Mouse (Mus musculus): ENCODE measurements around the gene Wdr95. TPM values are rescaled to one million over a fixed set of nuclear protein-coding genes. Genes with fewer than 3 reads are reported as not detected.

The Wdr95 gene
- total RNA-seq, 1 experiment from 2014 or later, result 0.12 TPM

GRCm38 (mm10) chr5:149611476-149612164, 83.1 kb downstream of the Wdr95 start:
- no peak for ATAC-seq (ENCODE audit: extremely low read depth, insufficient number of reproducible peaks, low FRiP score, poor library complexity, severe bottlenecking)

GRCm38 (mm10) chr5:149612165-149612518, 83.7 kb downstream of the Wdr95 start:
- ATAC-seq (ENCODE audit: extremely low read depth, insufficient number of reproducible peaks, low FRiP score, poor library complexity, severe bottlenecking), result no peak

- ATAC-seq (ENCODE audit: extremely low read depth, insufficient number of reproducible peaks, low FRiP score, poor library complexity, severe bottlenecking), result no peak
These were observed 84.3 kb downstream of the Wdr95 start for GRCm38 (mm10) chr5:149612740-149613139.

- ATAC-seq (ENCODE audit: extremely low read depth, insufficient number of reproducible peaks, low FRiP score, poor library complexity, severe bottlenecking), result no peak
These were observed 87.7 kb downstream of the Wdr95 start for GRCm38 (mm10) chr5:149616138-149616537.

- ATAC-seq (ENCODE audit: extremely low read depth, insufficient number of reproducible peaks, low FRiP score, poor library complexity, severe bottlenecking), result no peak
These were observed 88.3 kb downstream of the Wdr95 start for GRCm38 (mm10) chr5:149616817-149617216.

GRCm38 (mm10) chr5:149617776-149618425, 89.4 kb downstream of the Wdr95 start:
- no peak for ATAC-seq (ENCODE audit: extremely low read depth, insufficient number of reproducible peaks, low FRiP score, poor library complexity, severe bottlenecking)

GRCm38 (mm10) chr5:149622152-149622551, 93.7 kb downstream of the Wdr95 start:
- ATAC-seq (ENCODE audit: extremely low read depth, insufficient number of reproducible peaks, low FRiP score, poor library complexity, severe bottlenecking), result no peak

- ATAC-seq (ENCODE audit: extremely low read depth, insufficient number of reproducible peaks, low FRiP score, poor library complexity, severe bottlenecking), result no peak
These were observed 94.2 kb downstream of the Wdr95 start for GRCm38 (mm10) chr5:149622644-149623043.

- ATAC-seq (ENCODE audit: extremely low read depth, insufficient number of reproducible peaks, low FRiP score, poor library complexity, severe bottlenecking), result no peak
These were observed 95.6 kb downstream of the Wdr95 start for GRCm38 (mm10) chr5:149623815-149624675.

- ATAC-seq (ENCODE audit: extremely low read depth, insufficient number of reproducible peaks, low FRiP score, poor library complexity, severe bottlenecking), result no peak
These were observed 97.1 kb downstream of the Wdr95 start for GRCm38 (mm10) chr5:149625547-149625946.

- ATAC-seq (ENCODE audit: extremely low read depth, insufficient number of reproducible peaks, low FRiP score, poor library complexity, severe bottlenecking), result no peak
These were observed 106.0 kb downstream of the Wdr95 start for GRCm38 (mm10) chr5:149634409-149635035.

- ATAC-seq (ENCODE audit: extremely low read depth, insufficient number of reproducible peaks, low FRiP score, poor library complexity, severe bottlenecking), result no peak
These were observed 107.1 kb downstream of the Wdr95 start for GRCm38 (mm10) chr5:149635556-149635955.

GRCm38 (mm10) chr5:149636075-149636920, 107.8 kb downstream of the Wdr95 start, which contains the start of gene Hsph1:
TSS of gene Hsph1 (minus strand) at chr5:149636376.
- peak; percentile 96 for ATAC-seq (ENCODE audit: extremely low read depth, insufficient number of reproducible peaks, low FRiP score, poor library complexity, severe bottlenecking)

GRCm38 (mm10) chr5:149637306-149637705, 108.8 kb downstream of the Wdr95 start:
- ATAC-seq (ENCODE audit: extremely low read depth, insufficient number of reproducible peaks, low FRiP score, poor library complexity, severe bottlenecking), result no peak

- ATAC-seq (ENCODE audit: extremely low read depth, insufficient number of reproducible peaks, low FRiP score, poor library complexity, severe bottlenecking), result no peak
These were observed 112.9 kb downstream of the Wdr95 start for GRCm38 (mm10) chr5:149641277-149641892.

- ATAC-seq (ENCODE audit: extremely low read depth, insufficient number of reproducible peaks, low FRiP score, poor library complexity, severe bottlenecking), result no peak
These were observed 113.9 kb downstream of the Wdr95 start for GRCm38 (mm10) chr5:149642366-149642765.

GRCm38 (mm10) chr5:149642783-149643509, 114.5 kb downstream of the Wdr95 start:
- no peak for ATAC-seq (ENCODE audit: extremely low read depth, insufficient number of reproducible peaks, low FRiP score, poor library complexity, severe bottlenecking)

Measured in neutrophil, adult 5-6 weeks (primary cell).